Mouse (Mus musculus) heart, adult 2 months (tissue): ENCODE data around the gene Spata13.

Experiments used
- CTCF ChIP-seq: fragments of 200-600 bp; IDR thresholded peaks from 2 replicates; pipeline ENCODE4 v1.8.1; 2022; ENCODE audit warnings: antibody characterized with exemption, mild to moderate bottlenecking, moderate library complexity
- POLR2A ChIP-seq: fragments of 200-500 bp; IDR thresholded peaks from 2 replicates; pipeline ENCODE4 v1.6.1; 2011; ENCODE audit warnings: mild to moderate bottlenecking, low read depth, low read length, control low read depth; ENCODE audit not compliant: insufficient read depth

DNA sequence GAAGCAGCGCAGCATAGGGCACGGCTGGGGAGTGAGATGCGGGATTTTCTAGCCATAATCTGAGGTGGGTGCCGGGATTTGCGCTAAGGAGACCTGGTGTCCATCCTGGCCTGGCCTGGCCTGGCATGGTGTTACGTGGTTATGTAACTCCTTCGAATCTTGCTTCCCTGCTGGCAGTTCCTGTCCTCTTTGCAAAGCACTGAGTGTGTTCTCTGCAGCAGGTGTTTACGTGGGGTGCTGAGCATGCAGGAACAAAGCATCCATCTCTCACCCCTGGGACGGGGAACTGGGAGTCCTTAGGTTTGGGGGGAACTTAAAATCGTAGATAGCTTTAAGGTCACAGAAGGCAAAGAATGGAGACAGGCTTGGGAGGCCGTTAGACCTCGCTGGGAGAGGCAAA is 105.8 kb downstream of the Spata13 start:
- no peak for TF ChIP-seq POLR2A
- TF ChIP-seq CTCF, result no peak
